ENCODE assay signal across 13 mouse cellular contexts in genomic region chr1:81677768-81678400, GRCm38 (mm10).
DNase-seq lines count a peak whose midpoint lies in the region; ATAC-seq and TF ChIP-seq lines count a peak whose summit lies in the region.
"Had no signal": no experiment of that assay in that cellular context is flagged by ENCODE, and none has a peak within 500 bp of the region (broad histone marks: within the 10 kb centered on the region; RNA-seq: fewer than 3 reads in every experiment).

No protein-coding gene starts in this region.

- ATAC-seq in lung, embryonic 16.5 days (ENCODE audit: low read depth): peak; percentile 74
- ATAC-seq: activated CD4-positive, CD25-positive, alpha-beta regulatory T cell, adult 4 months had no signal

- peak; percentile 32 for DNase-seq in gastrocnemius, adult 18-20 months (ENCODE audit: low spot score)
- no peak for DNase-seq in gastrocnemius, adult 2 months
- peak; percentile 68 for DNase-seq in 3T3-L1 (ENCODE audit: low read depth, low spot score)
- DNase-seq in NIH3T3 (ENCODE audit: low read depth): peak; percentile 84
- no peak for DNase-seq in kidney, postnatal 4 days
- no peak for DNase-seq in thymus, adult 2 months
- DNase-seq: cerebellum, adult 18-20 months; thymus, postnatal 25 days had no signal

- intact Hi-C loops in gastrocnemius, adult 2 months (cut with DNase I): no loop called here

- H3K4me2 ChIP-seq in lung, embryonic 16.5 days (ENCODE audit: low read depth, low read length): no peak overlapping the region

- no peak overlapping the region for H3K9ac ChIP-seq in lung, embryonic 16.5 days (ENCODE audit: low read length)
- H3K9ac ChIP-seq: liver, embryonic 14.5 days had no signal

- 41% methylated on average over 1 of the region's 1 CpGs for WGBS in lung, embryonic 16.5 days
- 68% methylated on average over 1 of the region's 1 CpGs for WGBS in thymus, adult 2 months

- no peaks in the 10 kb centered on the region for H3K27me3 ChIP-seq in lung, embryonic 16.5 days (ENCODE audit: control insufficient read depth, insufficient read depth, low read depth, low read length)
- no peaks in the 10 kb centered on the region for H3K27me3 ChIP-seq in thymus, adult 2 months (ENCODE audit: control insufficient read depth, insufficient read depth, low read length)
- H3K27me3 ChIP-seq: CH12.LX; megakaryocyte, embryonic 14.5 days had no signal

- no peak for TF ChIP-seq POLR2A in thymus, adult 2 months (IDR thresholded peaks at IDR 0.05; ENCODE audit: control insufficient read depth, extremely low read depth, insufficient read depth, low read length, poor library complexity)

- no peak for TF ChIP-seq CTCF in gastrocnemius, adult 2 months (IDR thresholded peaks at IDR 0.05)
- TF ChIP-seq CTCF in thymus, adult 2 months (IDR thresholded peaks at IDR 0.05; ENCODE audit: borderline replicate concordance, control insufficient read depth, extremely low read depth, insufficient read depth, low read length, poor library complexity): no peak

- H3K36me3 ChIP-seq in lung, embryonic 16.5 days (ENCODE audit: control insufficient read depth, insufficient read depth, low read length): no peaks in the 10 kb centered on the region
- H3K36me3 ChIP-seq in thymus, adult 2 months (ENCODE audit: control insufficient read depth, insufficient read depth, low read length): no peaks in the 10 kb centered on the region

- H3K27ac ChIP-seq in gastrocnemius, adult 2 months: no peak overlapping the region
- H3K27ac ChIP-seq in lung, embryonic 16.5 days (ENCODE audit: low read length): no peak overlapping the region
- H3K27ac ChIP-seq in thymus, adult 2 months (ENCODE audit: control insufficient read depth, insufficient read depth, low read length): no peak overlapping the region
- H3K27ac ChIP-seq: liver, embryonic 14.5 days had no signal

- peaks cover 6% of the 10 kb centered on the region; the same call in 1 of the 2 replicates for H3K4me1 ChIP-seq in lung, embryonic 16.5 days (replicated peaks; ENCODE audit: control insufficient read depth, insufficient read depth, low read length)
- H3K4me1 ChIP-seq in thymus, adult 2 months (replicated peaks; ENCODE audit: control insufficient read depth, insufficient read depth, low read length): no peaks in the 10 kb centered on the region
- H3K4me1 ChIP-seq: megakaryocyte, embryonic 14.5 days had no signal

- H3K9me3 ChIP-seq in lung, embryonic 16.5 days (ENCODE audit: control insufficient read depth, low read length): peaks cover 3% of the 10 kb centered on the region; the same call in 1 of the 2 replicates

- no peak overlapping the region for H3K4me3 ChIP-seq in gastrocnemius, adult 2 months
- H3K4me3 ChIP-seq in lung, embryonic 16.5 days (ENCODE audit: low read length): no peak overlapping the region
- H3K4me3 ChIP-seq in thymus, adult 2 months (ENCODE audit: control insufficient read depth, insufficient read depth, low read length): no peak overlapping the region
- H3K4me3 ChIP-seq: megakaryocyte, embryonic 14.5 days had no signal

Comparison
In these comparisons a context has a peak if more than half of its experiments do, and no peak if none do; other contexts are left out.
1. DNase-seq: peak in gastrocnemius, adult 18-20 months (single experiment), 3T3-L1 (single experiment) and NIH3T3 (single experiment); none in gastrocnemius, adult 2 months (single experiment), kidney, postnatal 4 days (0 of 2) and thymus, adult 2 months (single experiment).